Mouse (Mus musculus): ENCODE measurements at regions not wholly inside any gene's neighbourhood (a gene's known extent, or its start where the extent isn't known, plus 50 kb on each side); places are given as distances from the start of the nearest gene placed in this dataset.

DNA sequence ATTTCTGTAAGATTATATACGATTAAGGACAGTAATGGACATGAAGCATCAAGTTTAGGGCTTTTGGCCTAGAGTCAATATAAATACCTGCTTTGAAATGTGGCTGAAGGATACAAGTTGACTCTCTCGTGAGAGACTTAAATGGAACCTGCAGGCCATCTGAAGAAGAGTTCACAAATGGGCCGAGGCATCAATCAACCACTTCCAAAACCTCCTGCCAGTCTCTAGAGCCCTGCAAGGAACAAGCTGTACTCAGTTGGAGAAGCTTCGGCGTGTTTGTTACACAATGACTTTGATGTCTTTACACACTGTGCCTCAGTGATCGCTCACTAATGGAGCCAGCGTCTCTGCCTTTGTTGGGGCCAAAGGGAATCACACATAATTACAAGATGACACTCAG lies 146.1 kb upstream of the Ccnd2 start:
- no peak for DNase-seq (ENCODE audit: low spot score)

GRCm38 (mm10) chr6:127311192-127312054 lies 135.2 kb upstream of the Parp11 start:
- no peak for DNase-seq (ENCODE audit: low spot score)

DNA sequence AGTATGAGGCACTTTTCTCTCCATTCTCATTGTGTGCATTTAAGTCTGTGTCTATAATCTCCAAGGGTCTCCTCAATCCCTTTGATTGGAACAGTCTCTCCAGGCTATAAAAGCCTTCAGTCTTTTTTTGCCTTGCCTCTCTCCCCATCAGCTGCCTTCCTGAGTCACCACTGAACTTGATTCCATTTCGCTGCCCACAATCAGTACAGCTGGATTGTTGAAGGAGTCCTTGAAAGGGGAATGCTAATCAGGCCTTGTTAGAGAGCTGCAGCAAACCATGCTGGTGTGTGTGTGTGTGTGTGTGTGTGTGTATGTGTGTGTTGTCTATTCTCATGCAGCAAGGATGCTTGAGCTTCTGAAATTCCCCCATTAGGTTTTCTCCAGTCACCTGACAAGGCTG lies 129.3 kb upstream of the Parp11 start:
- no peak for DNase-seq (ENCODE audit: low spot score)

DNA sequence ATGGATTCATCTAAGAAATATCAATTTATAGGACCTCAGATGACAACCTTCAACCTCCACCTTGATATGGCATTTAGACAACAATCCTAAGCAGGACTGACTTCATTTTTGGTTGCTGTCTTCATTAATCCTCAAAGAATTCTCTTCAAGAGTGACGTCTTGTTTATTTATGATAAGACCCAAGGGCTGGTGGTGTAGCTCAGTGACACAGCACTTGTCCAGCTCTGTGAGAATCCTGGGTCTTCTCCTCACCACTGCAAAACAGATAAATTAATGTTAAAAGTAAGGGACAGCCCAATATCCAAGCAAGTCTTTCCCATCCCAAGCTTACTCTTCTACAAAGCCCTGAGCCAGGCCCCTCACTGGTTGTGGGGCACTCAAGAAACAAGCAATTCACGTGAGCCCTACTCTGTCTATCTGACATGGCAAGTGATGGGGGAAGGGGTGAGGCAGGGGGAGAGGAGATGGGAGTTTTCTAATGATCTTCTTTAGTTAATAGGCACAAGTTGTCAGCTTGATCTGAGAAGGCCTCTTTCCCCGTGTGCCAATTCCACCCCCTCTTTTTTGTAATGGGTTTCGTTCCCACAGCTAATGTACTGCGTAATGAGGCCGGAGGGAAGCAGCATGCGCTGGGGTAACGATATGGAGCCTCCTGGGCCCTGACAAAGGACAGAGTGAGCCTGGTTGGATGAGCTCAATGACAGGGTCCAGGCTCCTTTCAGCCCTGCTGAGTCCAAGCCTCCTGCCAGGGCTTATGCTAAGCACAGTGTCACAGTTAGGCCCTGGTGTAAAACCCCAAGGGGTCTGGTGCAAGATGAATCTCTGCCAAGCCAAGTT lies 127.7 kb upstream of the Parp11 start:
- DNase-seq (ENCODE audit: low spot score) = no peak

DNA sequence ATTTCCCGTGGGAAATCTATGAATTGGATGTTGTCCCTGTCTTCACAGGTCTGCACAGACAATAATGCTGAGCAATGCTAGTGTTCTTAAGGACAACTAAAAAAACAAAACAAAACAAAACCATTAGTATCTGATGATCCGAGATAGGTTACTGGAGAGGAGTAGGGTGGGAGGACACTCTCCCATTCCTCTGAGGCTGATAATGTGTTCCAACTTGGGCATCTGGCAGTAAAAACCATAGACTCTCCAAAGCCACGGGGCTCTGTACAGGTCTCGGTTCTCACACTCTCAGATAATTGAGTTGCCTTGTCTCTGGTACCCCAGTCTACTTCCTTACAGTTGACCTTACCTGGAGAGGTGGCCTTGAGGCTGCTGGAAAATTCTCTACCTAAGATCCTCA lies 126.0 kb upstream of the Parp11 start:
- no peak for DNase-seq (ENCODE audit: low spot score)

DNA sequence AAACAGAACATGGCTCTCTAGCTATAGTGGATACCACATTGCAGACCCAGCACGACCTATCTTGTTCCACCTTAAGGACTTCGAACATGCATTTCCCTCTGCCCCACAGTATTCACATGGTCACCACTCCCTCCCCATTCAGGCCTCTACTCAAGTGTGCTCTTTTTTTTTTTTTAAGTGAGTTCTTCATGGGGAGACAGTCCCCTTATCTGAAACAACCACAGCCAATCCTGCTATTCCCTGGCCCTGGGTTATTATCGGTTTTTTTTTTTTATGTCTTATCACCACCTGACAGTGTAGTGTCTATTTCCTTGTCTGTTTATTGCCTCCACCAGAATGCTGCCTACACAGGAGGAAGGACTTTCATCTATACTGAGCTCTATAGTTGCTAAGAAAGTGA lies 125.6 kb upstream of the Parp11 start:
- no peak for DNase-seq (ENCODE audit: low spot score)

GRCm38 (mm10) chr6:127322398-127322797 lies 124.2 kb upstream of the Parp11 start:
- no peak for DNase-seq (ENCODE audit: low spot score)

DNA sequence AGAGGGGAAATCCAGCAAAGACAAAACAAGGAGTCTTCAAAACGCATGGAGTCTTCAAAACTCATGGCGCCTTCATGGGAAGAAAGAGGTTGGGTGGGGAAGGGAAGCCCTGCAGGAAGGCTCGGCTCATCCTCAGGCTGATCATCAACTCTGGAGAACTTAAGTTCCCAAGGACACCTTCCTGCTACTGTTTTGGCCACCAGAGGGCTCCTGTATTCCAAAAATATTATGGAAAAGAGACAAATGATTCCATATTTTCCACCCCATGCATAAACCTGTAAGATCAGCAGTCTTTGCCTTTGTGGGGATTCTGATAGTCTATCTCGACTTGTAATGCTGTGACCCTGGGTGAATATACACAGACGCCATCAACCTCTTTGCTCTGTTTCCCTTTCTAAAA lies 121.7 kb upstream of the Parp11 start:
- peak; percentile 55 for DNase-seq (ENCODE audit: low spot score)

DNA sequence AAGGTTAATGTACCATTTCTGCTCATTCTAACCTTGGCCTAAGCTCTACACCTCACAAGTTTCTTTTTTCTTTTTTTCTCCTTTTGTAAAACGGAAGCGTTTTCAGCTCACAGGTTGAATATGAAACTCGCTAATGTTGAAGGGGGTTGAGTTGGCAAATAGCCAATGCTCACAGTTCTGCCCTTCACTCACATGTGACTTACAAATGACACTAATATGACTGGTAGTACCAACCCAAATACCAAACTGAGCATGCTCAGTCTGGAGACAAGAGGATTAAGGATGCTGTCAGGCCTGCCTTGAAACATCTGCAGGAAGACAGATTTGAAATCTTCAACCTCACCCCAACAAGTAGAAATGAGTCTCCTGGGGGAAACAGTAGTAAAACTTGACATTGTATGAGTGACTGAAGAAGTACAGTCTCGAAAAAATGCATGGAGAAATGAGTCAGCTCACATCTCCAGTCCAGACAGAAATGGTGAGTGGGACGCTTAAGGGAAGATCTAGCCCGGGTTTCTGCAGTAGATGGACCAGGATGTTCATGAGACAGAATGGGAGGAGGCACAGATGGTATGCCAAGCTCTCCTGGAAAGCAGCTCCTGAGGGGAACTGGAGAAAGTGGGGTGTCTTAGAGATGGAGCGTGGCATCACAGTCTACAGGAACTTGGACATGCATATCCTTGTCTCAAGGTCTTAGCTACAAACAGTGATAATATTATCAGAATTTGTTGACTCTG lies 120.9 kb upstream of the Parp11 start:
- no peak for DNase-seq (ENCODE audit: low spot score)

DNA sequence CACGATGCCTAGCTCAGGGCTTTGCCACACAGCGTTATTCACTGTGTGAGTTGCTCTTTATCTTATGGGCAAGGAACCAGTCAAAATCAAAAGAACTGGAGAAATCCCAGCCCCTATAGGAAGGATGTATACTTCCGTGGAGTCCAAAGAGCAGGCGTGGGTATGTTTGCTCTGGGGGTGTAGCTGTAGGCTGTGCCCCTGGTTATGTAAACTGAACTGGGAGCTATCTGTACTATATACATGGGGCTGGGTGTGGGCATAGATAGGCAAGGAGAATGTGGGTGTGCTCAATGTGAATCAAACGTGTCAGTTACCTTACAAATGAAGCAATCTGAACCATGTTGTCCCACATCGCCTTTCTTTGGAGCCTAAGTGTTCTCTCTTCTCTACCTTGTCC lies 120.3 kb upstream of the Parp11 start:
- DNase-seq (ENCODE audit: low spot score) = no peak

- DNase-seq (ENCODE audit: low spot score) = no peak
Observed at GRCm38 (mm10) chr6:127329191-127330014, 117.2 kb upstream of the Parp11 start.

GRCm38 (mm10) chr6:127330015-127330705 lies 116.5 kb upstream of the Parp11 start:
- peak; percentile 63 for DNase-seq (ENCODE audit: low spot score)

DNA sequence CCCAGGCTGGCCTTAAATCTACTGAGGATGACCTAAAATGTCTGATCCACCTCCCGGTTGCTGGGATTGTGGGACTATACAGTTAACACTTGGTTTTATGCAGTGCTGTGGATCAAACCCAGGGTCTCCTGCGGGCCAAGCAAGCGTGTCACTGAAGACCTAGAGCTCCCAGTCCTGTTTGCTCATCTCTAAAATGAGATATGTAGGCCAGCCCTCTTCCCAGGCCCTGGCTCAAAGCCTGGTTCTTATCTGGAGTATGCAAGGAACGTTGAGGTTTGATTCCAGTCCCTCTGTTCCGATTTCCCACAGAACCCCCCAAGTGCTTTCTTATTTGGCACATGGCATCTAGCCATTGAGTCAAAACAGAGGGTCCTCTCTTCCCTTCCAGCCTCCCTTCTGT lies 115.5 kb upstream of the Parp11 start:
- DNase-seq (ENCODE audit: low spot score) = no peak

DNA sequence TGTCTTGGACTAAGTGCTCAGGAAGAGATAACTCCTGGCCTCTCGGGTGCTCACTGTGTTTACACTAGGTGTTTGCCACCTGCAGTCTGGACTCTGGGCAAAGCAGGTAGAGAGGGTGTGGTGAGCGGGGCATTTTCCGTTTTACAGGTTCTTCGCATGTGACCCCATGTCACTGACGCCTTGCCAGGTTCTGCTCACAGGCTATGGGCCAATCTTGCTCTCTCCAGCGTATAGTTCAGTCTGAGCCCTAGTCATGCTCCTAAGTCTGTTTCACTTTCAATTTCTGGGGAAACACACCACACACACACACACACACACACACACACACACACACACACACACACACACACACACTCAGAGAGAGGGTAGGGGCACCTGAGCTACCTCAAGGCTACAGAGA lies 112.4 kb upstream of the Parp11 start:
- no peak for DNase-seq (ENCODE audit: low spot score)

DNA sequence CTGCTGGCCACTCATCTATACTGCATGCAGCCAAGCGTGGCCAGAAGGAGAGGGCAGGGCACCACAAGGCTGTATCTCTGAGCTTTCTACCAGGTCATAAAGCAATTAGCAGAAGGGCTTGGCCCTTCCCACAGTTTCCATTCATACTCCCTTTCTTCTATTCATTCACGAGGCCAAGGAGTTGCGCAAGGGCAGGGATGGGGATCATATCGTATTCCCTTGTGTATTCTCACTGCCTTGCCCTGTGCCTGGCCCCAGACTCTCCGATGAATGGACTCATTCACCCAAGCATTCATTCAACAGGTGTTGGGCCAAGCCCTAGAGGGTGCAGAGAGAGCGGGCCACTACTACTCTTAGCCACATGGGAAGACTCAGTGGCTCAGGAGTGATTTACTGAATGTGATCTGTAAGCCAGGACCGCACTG lies 111.2 kb upstream of the Parp11 start:
- peak; percentile 45 for DNase-seq (ENCODE audit: low spot score)

DNA sequence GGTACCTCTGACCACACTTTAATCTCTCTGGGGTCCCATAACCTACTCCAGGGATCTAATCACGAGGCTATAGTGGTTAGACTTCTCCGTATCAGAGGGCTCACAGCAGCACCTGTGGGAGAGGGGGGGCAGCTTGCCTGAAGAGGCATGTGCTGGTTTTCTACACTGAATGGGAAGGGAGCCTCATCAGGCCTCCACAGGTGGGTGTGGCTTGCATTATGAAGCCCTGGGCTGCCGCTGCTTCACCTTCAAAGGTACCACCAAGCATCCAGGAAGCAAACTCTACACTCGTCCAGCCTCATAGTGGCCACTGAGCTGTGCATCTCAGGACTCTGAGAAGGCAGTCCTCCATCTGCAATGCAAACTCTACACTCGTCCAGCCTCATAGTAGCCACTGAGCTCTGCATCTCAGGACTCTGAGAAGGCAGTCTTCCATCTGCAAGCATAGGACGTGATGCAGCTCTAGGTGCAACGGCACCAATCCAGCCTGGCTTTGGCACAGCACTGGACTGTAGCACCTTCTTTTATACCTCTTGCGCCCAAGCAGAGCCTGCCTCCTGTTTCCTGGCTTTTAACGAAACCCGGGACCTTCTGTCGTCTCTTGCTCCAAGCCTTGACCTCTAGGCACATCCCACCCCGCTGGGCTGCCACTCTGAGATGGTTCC lies 110.5 kb upstream of the Parp11 start:
- no peak for DNase-seq (ENCODE audit: low spot score)

- no peak for DNase-seq (ENCODE audit: low spot score)
Observed at GRCm38 (mm10) chr6:127336681-127337397, 109.8 kb upstream of the Parp11 start.

- DNase-seq (ENCODE audit: low spot score) = no peak
Observed at GRCm38 (mm10) chr6:127337398-127337871, 109.2 kb upstream of the Parp11 start.

GRCm38 (mm10) chr6:127338412-127338811 lies 108.2 kb upstream of the Parp11 start:
- no peak for DNase-seq (ENCODE audit: low spot score)
